Mouse (Mus musculus) bone marrow, adult 2 months (tissue): Measurements from ENCODE around the gene Rxfp3. TPM values are rescaled to one million over a fixed set of nuclear protein-coding genes. Genes with fewer than 3 reads are reported as not detected.

Experiments used
- H3K27ac ChIP-seq: fragments of 200-500 bp; 2 replicates; pipeline ENCODE4 v1.5.1; 2012; ENCODE audit warnings: low read depth, mild to moderate bottlenecking, control low read depth, inconsistent platforms, low read length; ENCODE audit not compliant: control insufficient read depth, poor library complexity, insufficient read depth
- H3K4me1 ChIP-seq: fragments of 200-500 bp; 2 replicates; pipeline ENCODE4 v1.6.1; 2011; ENCODE audit warnings: low read length; ENCODE audit not compliant: control insufficient read depth, insufficient read depth
- H3K4me3 ChIP-seq: fragments of 200-500 bp; replicated peaks from 2 replicates; pipeline ENCODE3; 2011; ENCODE audit warnings: mild to moderate bottlenecking, low read depth, low read length, control low read depth; ENCODE audit not compliant: control insufficient read depth
- CTCF ChIP-seq: fragments of 200-500 bp; IDR thresholded peaks from 2 replicates; pipeline ENCODE4 v1.5.1; 2011; ENCODE audit warnings: low read length, control low read depth; ENCODE audit not compliant: control insufficient read depth, insufficient read depth
- POLR2A ChIP-seq: fragments of 200-500 bp; IDR thresholded peaks from 2 replicates; pipeline ENCODE4 v1.6.1; 2011; ENCODE audit warnings: low read depth, mild to moderate bottlenecking, control low read depth, low read length, borderline replicate concordance; ENCODE audit not compliant: control insufficient read depth
- WGBS: fragments of 180-500 bp; shearing (Covaris S2); methylation state at CpG from one replicate; pipeline ENCODE4 v1.1.7; 2018; 5-methylcytosine and 5-hydroxymethylcytosine counted together
- polyA plus RNA-seq: library from polyadenylated mRNA; stranded (reverse); fragments of >200 nt; gene quantifications from 2 replicates; pipeline ENCODE4 v1.2.4, GENCODE M21; 2011; ENCODE audit warnings: low replicate concordance; ENCODE audit not compliant: missing spikeins, insufficient read depth, insufficient read length

The Rxfp3 gene
- polyA plus RNA-seq, 1 experiment: not detected

DNA sequence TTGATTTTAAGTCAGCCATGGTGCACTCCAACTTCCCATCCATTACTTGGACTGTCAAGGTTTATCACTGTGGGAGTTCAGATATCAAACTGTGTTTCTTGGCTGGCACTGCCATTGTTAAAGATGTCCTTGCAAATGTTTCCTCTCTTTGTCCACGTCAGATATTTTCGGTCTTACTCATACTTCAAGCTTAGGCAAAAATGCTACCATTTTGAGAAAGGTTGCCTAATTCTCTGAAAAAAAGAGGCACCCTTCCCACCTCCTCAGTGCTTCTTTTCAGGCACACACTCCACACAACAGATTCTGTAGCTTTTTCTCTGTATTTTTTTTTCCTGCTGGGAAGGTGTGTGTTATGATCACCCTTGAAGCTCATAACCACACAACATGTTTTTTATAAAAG, 3.4 kb upstream of the Rxfp3 start:
- WGBS: 81% methylated on average over 2 of the region's 2 CpGs

DNA sequence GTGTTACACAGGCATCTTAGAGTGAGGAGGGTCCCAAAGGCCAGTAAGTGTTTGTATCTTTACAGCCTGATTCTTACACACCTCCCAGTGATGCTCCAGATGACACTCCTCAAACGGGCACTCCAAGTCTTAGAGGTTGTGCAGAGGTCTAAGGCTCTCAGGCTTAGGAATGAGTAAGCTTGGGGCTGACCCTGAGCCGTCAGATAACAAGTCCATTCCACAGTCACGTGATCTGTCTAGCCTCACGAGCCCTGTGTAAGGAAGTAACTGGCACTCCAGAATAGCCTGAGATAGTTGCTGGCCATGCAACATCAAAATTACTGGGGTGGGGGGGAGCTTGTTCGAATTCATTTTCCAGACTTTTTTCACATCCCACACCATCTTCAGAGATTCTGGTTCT, 2.3 kb upstream of the Rxfp3 start:
- no peak for TF ChIP-seq POLR2A
- no peak for TF ChIP-seq CTCF
- H3K4me1 ChIP-seq: no peaks in the 10 kb centered on the region
- H3K27ac ChIP-seq: no peak overlapping the region
- no peak overlapping the region for H3K4me3 ChIP-seq
- WGBS: 55% methylated on average over 5 of the region's 5 CpGs

More for the DNA sequence above, 3.4 kb upstream of the Rxfp3 start:
- Histone ChIP-seq H3K4me1 (no peaks in the 10 kb centered on the region), H3K4me3 (no peak overlapping the region), H3K27ac (no peak overlapping the region)
- TF ChIP-seq CTCF (no peak), POLR2A (no peak)

DNA sequence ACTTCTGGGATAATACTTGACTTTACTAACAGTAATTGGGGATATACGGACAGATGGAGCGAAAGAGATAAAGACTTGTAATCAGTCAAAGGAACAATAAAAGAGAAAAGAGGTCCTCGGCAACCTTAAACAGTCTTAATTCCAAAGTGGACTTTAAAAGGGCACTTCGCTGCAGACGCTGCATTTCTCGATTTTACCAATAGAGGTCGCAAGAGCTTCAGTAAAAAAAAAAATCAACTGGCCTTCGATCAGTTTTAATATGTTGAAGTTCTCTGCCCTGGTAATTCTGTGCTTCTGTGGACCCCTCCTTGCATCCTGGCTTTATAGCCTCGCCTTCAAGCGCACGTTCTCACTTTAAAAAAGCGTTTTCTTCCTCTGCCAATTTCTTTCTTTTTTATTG, 685 bp upstream of the Rxfp3 start:
- WGBS: 3% methylated on average over 12 of the region's 12 CpGs
- TF ChIP-seq CTCF: no peak
- no peak for TF ChIP-seq POLR2A
- H3K27ac ChIP-seq: no peak overlapping the region
- H3K4me1 ChIP-seq: no peaks in the 10 kb centered on the region
- H3K4me3 ChIP-seq: no peak overlapping the region

DNA sequence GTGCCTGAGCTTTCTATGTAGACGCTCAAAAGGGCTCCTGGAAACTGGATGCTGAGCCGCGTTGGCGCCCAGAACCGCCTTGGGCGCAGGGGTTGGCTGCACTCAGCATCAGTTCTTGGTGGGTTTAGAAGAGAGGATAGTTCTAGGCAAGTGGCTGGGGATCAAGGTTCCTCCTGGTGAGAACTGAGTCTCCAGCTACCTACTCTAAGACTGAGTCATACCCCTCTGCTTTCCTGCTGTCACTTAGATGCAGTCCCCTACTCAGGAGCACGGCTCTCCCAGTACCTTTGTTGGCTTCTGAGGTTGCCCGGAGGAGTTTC, 455 bp downstream of the Rxfp3 start:
- 8% methylated on average over 8 of the region's 8 CpGs for WGBS
- H3K4me3 ChIP-seq: no peak overlapping the region

DNA sequence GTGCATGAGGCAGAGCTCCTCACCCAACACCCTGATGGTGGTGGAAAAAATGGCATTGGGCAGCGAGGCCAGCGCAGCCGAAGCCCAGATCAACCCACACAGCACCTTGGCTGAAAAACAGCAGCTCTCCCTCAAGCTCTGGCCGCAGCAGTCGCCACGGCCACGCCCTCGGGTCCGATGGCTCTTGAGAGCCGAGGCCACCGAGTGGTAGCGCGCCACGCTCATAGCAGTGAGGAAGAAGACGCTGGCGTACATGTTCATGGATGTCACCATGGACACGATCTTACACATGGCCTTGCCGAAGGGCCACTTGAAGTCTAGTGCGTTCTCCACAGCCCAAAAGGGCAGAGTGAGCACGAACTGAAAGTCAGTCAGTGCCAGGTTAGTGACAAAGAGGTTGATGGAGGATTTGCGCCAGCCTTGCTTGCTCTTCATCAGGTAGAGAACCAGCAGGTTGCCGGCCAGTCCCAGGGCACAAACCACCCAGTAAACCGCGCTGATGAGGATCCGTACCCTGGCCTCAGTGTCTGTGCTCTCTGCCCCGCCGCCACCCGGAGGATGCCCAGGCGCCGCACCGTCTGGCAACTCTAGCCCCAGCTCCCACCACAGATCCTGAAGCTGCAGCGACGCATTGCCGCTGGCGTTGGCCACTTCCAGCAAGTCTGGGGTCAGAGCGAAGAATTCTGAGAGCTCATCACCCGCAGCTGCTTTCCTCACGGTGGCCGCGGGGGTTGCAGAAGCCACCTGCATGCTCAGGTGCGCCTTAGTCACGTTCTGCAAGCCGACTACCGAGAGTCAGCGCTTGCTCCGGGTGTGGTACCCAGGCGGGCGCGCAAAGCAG, 1.0 kb downstream of the Rxfp3 start:
- H3K4me1 ChIP-seq: no peaks in the 10 kb centered on the region
- H3K4me3 ChIP-seq: no peak overlapping the region
- WGBS: 4% methylated on average over 49 of the region's 49 CpGs
- no peak overlapping the region for H3K27ac ChIP-seq
- TF ChIP-seq CTCF (no peak), POLR2A (no peak)

More for the DNA sequence above, 455 bp downstream of the Rxfp3 start:
- H3K27ac ChIP-seq: no peak overlapping the region
- no peaks in the 10 kb centered on the region for H3K4me1 ChIP-seq
- no peak for TF ChIP-seq POLR2A
- TF ChIP-seq CTCF: no peak

DNA sequence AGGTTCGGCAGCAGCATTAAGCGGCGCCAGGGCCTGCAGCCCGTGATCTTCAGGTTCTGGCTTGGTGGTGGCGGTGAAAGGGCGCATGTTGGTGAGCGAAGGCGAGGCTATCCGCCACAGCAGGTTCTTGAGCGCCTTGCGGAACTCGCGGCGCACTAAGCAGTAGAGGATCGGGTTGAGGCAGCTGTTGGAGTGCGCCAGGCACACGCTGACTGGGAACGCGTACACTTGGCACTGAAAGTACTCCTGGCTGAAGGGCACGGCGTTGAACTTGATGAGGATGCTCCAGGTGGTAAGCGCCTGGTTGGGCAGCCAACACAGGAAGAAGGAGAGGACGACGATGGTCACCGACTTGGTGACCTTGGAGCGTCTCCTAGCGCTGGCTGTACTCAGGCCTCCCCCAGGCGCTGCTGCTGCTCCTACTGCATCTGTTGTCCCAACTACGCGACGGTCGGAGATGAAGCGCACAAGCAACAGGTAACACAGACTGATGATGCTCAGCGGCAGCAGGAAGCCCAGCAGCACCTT, 1.8 kb downstream of the Rxfp3 start:
- Histone ChIP-seq H3K4me1 (no peaks in the 10 kb centered on the region), H3K4me3 (no peak overlapping the region), H3K27ac (no peak overlapping the region)
- TF ChIP-seq POLR2A (no peak), CTCF (no peak)
- WGBS: 4% methylated on average over 33 of the region's 34 CpGs

DNA sequence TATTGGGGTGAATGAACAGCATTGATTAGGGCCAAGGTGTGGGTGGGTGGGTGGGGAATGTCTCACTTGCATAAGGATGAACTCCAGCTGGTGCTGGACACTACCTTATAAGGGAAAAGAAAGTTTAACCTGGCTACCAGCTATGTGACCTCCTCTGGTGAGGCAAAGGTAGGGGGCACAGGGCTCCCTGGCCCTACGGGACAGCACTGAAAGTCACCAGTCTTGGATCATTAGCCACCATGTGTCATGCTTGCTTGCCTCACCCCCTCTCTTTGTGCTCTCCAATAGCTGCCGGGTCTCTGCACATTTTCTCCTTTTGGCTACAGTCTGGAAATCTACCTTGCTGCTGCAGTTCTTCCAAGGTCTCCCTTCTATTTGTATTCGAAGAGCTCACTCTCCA, 7.6 kb downstream of the Rxfp3 start:
- H3K27ac ChIP-seq: no peak overlapping the region
- 69% methylated on average over 3 of the region's 3 CpGs for WGBS
- TF ChIP-seq CTCF (no peak), POLR2A (no peak)

DNA sequence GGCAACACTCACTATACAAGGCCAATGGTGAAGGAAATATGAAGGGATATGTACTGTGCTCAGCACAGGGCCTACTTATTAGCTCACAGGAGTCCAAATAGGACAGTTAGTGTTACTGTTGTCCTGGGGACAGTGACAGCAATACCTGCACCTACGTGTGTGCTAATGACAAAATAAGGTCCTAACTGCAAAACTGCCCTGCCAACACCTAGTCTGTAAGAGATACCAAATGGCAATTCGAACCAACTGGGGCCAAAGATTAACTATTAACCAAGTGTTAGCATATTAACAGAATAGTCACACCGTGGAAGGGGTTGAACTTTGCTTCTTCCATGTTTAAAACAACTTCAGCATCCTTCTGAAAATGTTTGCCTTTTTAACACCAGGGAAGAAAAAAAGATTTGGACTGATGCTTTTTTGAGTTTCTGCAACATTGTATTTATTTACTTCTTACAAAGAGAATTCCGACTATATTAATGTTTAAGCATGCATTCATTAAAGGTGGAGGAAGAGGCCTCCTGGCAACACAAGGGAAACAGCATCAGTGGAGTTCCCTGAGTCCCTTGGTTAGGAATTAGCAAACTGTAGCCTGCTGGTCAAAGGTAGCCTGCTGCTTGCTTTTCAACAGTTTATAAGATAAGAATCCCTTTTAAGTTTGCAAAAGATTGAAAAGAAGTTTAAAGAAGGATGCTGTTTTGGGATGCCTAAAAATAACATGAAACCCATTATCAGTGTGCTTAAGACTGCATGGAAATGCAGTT, 10.8 kb downstream of the Rxfp3 start:
- no peak overlapping the region for H3K27ac ChIP-seq
- 69% methylated on average over 4 of the region's 4 CpGs for WGBS

More for the DNA sequence above, 7.6 kb downstream of the Rxfp3 start:
- Histone ChIP-seq H3K4me1 (no peaks in the 10 kb centered on the region), H3K4me3 (no peak overlapping the region)

More for the DNA sequence above, 10.8 kb downstream of the Rxfp3 start:
- no peak overlapping the region for H3K4me3 ChIP-seq
- no peaks in the 10 kb centered on the region for H3K4me1 ChIP-seq
- TF ChIP-seq POLR2A (no peak), CTCF (no peak)
